Mouse (Mus musculus) brain, embryonic 14.5 days (tissue): Measurements from ENCODE around the gene Rab26.

Experiments
- CTCF ChIP-seq: fragments of 200-500 bp; IDR thresholded peaks from 2 replicates; pipeline ENCODE4 v1.5.1; 2012; ENCODE audit warnings: inconsistent platforms, mild to moderate bottlenecking, moderate library complexity, borderline replicate concordance; ENCODE audit not compliant: insufficient read depth, insufficient read length; ENCODE audit errors: extremely low read depth
- POLR2A ChIP-seq: fragments of 200-500 bp; IDR thresholded peaks from 2 replicates; pipeline ENCODE4 v1.6.1; 2012; ENCODE audit warnings: mild to moderate bottlenecking, inconsistent platforms, borderline replicate concordance; ENCODE audit not compliant: poor library complexity, insufficient read depth, insufficient read length, severe bottlenecking; ENCODE audit errors: extremely low read depth

DNA sequence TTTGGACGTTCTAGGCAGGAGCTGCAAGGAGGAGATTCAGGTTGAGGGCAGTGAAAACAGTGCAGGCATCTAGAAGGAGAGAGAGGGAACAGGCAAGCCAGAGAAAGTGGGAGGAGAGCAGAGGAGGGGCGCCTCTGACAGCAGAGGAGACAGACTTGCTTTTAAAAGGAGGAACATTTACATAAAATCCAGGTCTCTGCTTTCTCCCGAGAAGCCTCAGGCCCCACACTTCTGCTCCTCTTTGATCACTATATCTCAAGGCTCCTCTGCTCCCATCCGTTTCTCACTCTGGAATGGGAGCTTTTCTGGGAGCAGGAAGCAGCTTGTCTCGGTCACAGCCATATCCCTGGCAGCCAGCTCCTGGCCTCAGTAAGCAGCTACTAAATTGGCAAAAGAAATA lies 1.3 kb upstream of the Rab26 start:
- TF ChIP-seq CTCF (no peak), POLR2A (no peak)
